Mouse (Mus musculus): ENCODE results near the gene Kif20b.

DNA sequence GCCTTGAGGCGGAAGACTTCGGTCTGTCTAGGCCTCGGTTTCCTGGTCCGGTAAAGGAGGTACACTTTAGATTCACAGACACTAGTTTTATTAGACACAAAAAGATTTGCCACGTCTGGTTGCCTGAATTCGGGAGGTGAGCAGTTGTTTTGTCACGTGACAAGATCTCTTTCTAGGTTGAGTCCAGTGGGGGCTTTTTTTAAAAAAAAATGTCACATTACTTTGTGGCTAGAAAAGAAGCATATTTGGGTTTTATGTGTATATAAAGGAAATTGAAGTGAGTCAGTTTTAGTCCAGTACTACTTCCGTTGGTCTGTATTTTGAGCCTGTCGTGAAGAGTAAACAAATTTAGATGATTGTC, 422 bp downstream of the Kif20b start:
- TF ChIP-seq EP300 (IDR thresholded peaks at IDR 0.05; ENCODE audit: insufficient read depth, low read depth, low read length) (no peak), CTCF (IDR thresholded peaks at IDR 0.05) (no peak), POLR2A (IDR thresholded peaks at IDR 0.05; ENCODE audit: insufficient read depth, low read depth, low read length) (no peak)
